Mouse (Mus musculus) cerebellum, postnatal 25 days (tissue): Measurements from ENCODE around the gene Zcchc7.

Source experiments
- DNase-seq, 2 experiments: peaks; one replicate each; pipeline ENCODE4 v3.0.0; 2021; ENCODE audit warnings: mixed read lengths in 2 of 2

Zcchc7 gene

GRCm38 (mm10) chr4:44774890-44775289 is 19.2 kb downstream of the Zcchc7 start:
- DNase-seq, result no peak

- DNase-seq, result peak; percentile 10 to 55
Observed at GRCm38 (mm10) chr4:44776651-44777050, 21.0 kb downstream of the Zcchc7 start.

- no peak for DNase-seq
Observed at GRCm38 (mm10) chr4:44777101-44777500, 21.4 kb downstream of the Zcchc7 start.

- DNase-seq, result no peak
Observed at GRCm38 (mm10) chr4:44777711-44778110, 22.0 kb downstream of the Zcchc7 start.

- no peak for DNase-seq
Observed at GRCm38 (mm10) chr4:44778316-44778715, 22.6 kb downstream of the Zcchc7 start.

GRCm38 (mm10) chr4:44780462-44781157 is 24.9 kb downstream of the Zcchc7 start:
- DNase-seq, result no peak

GRCm38 (mm10) chr4:44781494-44781893 is 25.8 kb downstream of the Zcchc7 start:
- no peak for DNase-seq

- DNase-seq, result no peak
Observed at GRCm38 (mm10) chr4:44783566-44784292, 28.1 kb downstream of the Zcchc7 start.

- no peak for DNase-seq
Observed at GRCm38 (mm10) chr4:44812855-44813254, 57.2 kb downstream of the Zcchc7 start.

- no peak for DNase-seq
Observed at GRCm38 (mm10) chr4:44813770-44814169, 58.1 kb downstream of the Zcchc7 start.

GRCm38 (mm10) chr4:44816584-44816983 is 60.9 kb downstream of the Zcchc7 start:
- DNase-seq, result no peak

GRCm38 (mm10) chr4:44830609-44831008 is 74.9 kb downstream of the Zcchc7 start:
- DNase-seq, result no peak

GRCm38 (mm10) chr4:44851835-44852251 is 96.2 kb downstream of the Zcchc7 start:
- DNase-seq, result no peak

- DNase-seq, result no peak
Observed at GRCm38 (mm10) chr4:44871591-44871990, 115.9 kb downstream of the Zcchc7 start.

GRCm38 (mm10) chr4:44872048-44872447 is 116.4 kb downstream of the Zcchc7 start:
- no peak for DNase-seq

GRCm38 (mm10) chr4:44880065-44880623 is 124.5 kb downstream of the Zcchc7 start:
- no peak for DNase-seq

GRCm38 (mm10) chr4:44886143-44886542 is 130.5 kb downstream of the Zcchc7 start:
- DNase-seq, result no peak

- no peak for DNase-seq
Observed at GRCm38 (mm10) chr4:44891344-44891743, 135.7 kb downstream of the Zcchc7 start.

GRCm38 (mm10) chr4:44905651-44906271 is 150.1 kb downstream of the Zcchc7 start:
- peak; percentile 50 to 58 for DNase-seq

GRCm38 (mm10) chr4:44906399-44906798 is 150.7 kb downstream of the Zcchc7 start:
- no peak for DNase-seq

GRCm38 (mm10) chr4:44910065-44910464 is 154.4 kb downstream of the Zcchc7 start:
- peak in 1 of 2 experiments; percentile 21 for DNase-seq

- DNase-seq, result no peak
Observed at GRCm38 (mm10) chr4:44910857-44911256, 155.2 kb downstream of the Zcchc7 start.

GRCm38 (mm10) chr4:44917312-44917848 is 161.7 kb downstream of the Zcchc7 start:
- no peak for DNase-seq
